Mouse (Mus musculus) embryonic fibroblast, embryonic 13.5 days (primary cell): ENCODE results near the gene Rab11fip3. TPM values are rescaled to one million over a fixed set of nuclear protein-coding genes. Genes with fewer than 3 reads are reported as not detected.

Source experiments
- H3K27ac ChIP-seq: 2 replicates; pipeline ENCODE4 v1.5.1; 2012; ENCODE audit warnings: low read length, control low read depth, inconsistent platforms; ENCODE audit not compliant: insufficient read depth
- H3K4me1 ChIP-seq: 2 replicates; pipeline ENCODE4 v1.6.1; 2011; ENCODE audit warnings: low read length; ENCODE audit not compliant: control insufficient read depth, insufficient read depth
- H3K4me3 ChIP-seq: 2 replicates; pipeline ENCODE4 v1.5.1; 2011; ENCODE audit warnings: mild to moderate bottlenecking, control low read depth, low read length; ENCODE audit not compliant: insufficient read depth
- CTCF ChIP-seq: IDR thresholded peaks from 2 replicates; pipeline ENCODE4 v1.5.1; 2011; ENCODE audit warnings: mild to moderate bottlenecking, control low read depth, low read length, moderate library complexity, borderline replicate concordance; ENCODE audit not compliant: insufficient read depth
- POLR2A ChIP-seq: IDR thresholded peaks from 2 replicates; pipeline ENCODE4 v1.6.1; 2011; ENCODE audit warnings: low read depth, mild to moderate bottlenecking, control low read depth, low read length, moderate library complexity
- polyA plus RNA-seq: library from polyadenylated mRNA; stranded (reverse); fragments of >200 nt; gene quantifications from 2 replicates; pipeline ENCODE4 v1.2.4, GENCODE M21; 2011; ENCODE audit warnings: low read depth; ENCODE audit not compliant: missing spikeins, insufficient read length

Rab11fip3 gene
- polyA plus RNA-seq, 1 experiment, result 22.6 TPM

- Histone ChIP-seq H3K4me3 (peak within 1 kb of the TSS; percentile 55), H3K4me1 (no peaks in the 10 kb centered on the region), H3K27ac (peak within 1 kb of the TSS; percentile 39)
- TF ChIP-seq CTCF, result peak; percentile 45; the same call in 1 of the 2 replicates
- TF ChIP-seq POLR2A, result peak; percentile 80; the same call in 1 of the 2 replicates
These were observed 20.7 kb upstream of the Rab11fip3 start, which contains the start of gene Decr2 for GRCm38 (mm10) chr17:26089905-26090632. TSS of gene Decr2 (minus strand) at chr17:26090337.

- TF ChIP-seq POLR2A (no peak), CTCF (no peak)
- no peaks in the 10 kb centered on the region for H3K4me1 ChIP-seq
- no peak overlapping the region for H3K4me3 ChIP-seq
- H3K27ac ChIP-seq, result no peak overlapping the region
These were observed 17.8 kb upstream of the Rab11fip3 start for GRCm38 (mm10) chr17:26087059-26087564.

GRCm38 (mm10) chr17:26080867-26081266 is 11.5 kb upstream of the Rab11fip3 start:
- TF ChIP-seq CTCF (no peak), POLR2A (no peak)
- no peak overlapping the region for H3K4me3 ChIP-seq
- H3K27ac ChIP-seq, result no peak overlapping the region
- no peaks in the 10 kb centered on the region for H3K4me1 ChIP-seq

GRCm38 (mm10) chr17:26078851-26079250 is 9.5 kb upstream of the Rab11fip3 start:
- Histone ChIP-seq H3K4me1 (no peaks in the 10 kb centered on the region), H3K27ac (no peak overlapping the region), H3K4me3 (no peak overlapping the region)
- TF ChIP-seq CTCF (no peak), POLR2A (no peak)

GRCm38 (mm10) chr17:26075246-26075645 is 5.9 kb upstream of the Rab11fip3 start:
- no peak overlapping the region for H3K27ac ChIP-seq
- no peaks in the 10 kb centered on the region for H3K4me1 ChIP-seq
- H3K4me3 ChIP-seq, result no peak overlapping the region
- TF ChIP-seq CTCF (no peak), POLR2A (no peak)

GRCm38 (mm10) chr17:26070136-26070535 is 781 bp upstream of the Rab11fip3 start:
- no peak overlapping the region for H3K27ac ChIP-seq
- no peak for TF ChIP-seq POLR2A
- no peak for TF ChIP-seq CTCF
- peaks cover 3% of the 10 kb centered on the region; the same call in 1 of the 2 replicates for H3K4me1 ChIP-seq
- H3K4me3 ChIP-seq, result peak overlapping the region; percentile 60

GRCm38 (mm10) chr17:26068024-26068830 is 1.1 kb downstream of the Rab11fip3 start:
- Histone ChIP-seq H3K4me1 (peaks cover 3% of the 10 kb centered on the region; the same call in 1 of the 2 replicates), H3K4me3 (peak overlapping the region; percentile 60), H3K27ac (no peak overlapping the region)
- TF ChIP-seq CTCF (no peak), POLR2A (no peak)

GRCm38 (mm10) chr17:26066488-26067020 is 2.8 kb downstream of the Rab11fip3 start:
- Histone ChIP-seq H3K4me3 (peak overlapping the region; percentile 60), H3K4me1 (peaks cover 11% of the 10 kb centered on the region), H3K27ac (no peak overlapping the region)
- TF ChIP-seq POLR2A (no peak), CTCF (no peak)

GRCm38 (mm10) chr17:26064916-26065315 is 4.4 kb downstream of the Rab11fip3 start:
- Histone ChIP-seq H3K4me1 (peaks cover 11% of the 10 kb centered on the region), H3K4me3 (no peak overlapping the region)
- TF ChIP-seq CTCF, result no peak
- no peak for TF ChIP-seq POLR2A

More at GRCm38 (mm10) chr17:26064916-26065315, 4.4 kb downstream of the Rab11fip3 start:
- H3K27ac ChIP-seq, result no peak overlapping the region
